Mouse (Mus musculus) bone marrow macrophage, adult 2 months (primary cell): ENCODE data around the gene Esrrg.

ENCODE experiments used
- CTCF ChIP-seq: IDR thresholded peaks from 2 replicates; pipeline ENCODE4 v1.5.1; 2012; ENCODE audit warnings: low read depth, mild to moderate bottlenecking, low read length, moderate library complexity
- POLR2A ChIP-seq: IDR thresholded peaks from 2 replicates; pipeline ENCODE4 v1.6.1; 2012; ENCODE audit warnings: mild to moderate bottlenecking, low read depth, low read length, borderline replicate concordance

DNA sequence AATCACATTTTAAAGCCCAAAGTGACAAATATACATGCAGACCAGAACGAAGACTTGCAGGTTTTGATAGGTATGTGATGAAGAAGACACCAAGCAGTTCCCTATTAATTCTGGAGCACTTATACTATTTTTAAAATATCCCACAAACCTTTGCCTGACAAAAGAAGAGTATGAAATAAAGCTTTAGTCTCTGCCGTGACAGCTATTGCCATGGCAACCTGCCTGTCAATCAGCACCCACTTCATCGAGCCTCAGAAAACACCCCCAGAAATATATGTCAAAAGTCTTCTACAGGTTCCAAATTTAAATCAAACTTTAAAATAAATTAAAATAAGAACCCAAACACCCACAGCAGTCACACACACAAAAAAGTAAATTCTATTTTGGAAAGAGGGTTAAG lies 112.4 kb downstream of the Esrrg start:
- TF ChIP-seq POLR2A (no peak), CTCF (no peak)
